Mouse (Mus musculus) MEL (cell line): ENCODE measurements at regions not wholly inside any gene's neighbourhood (a gene's known extent, or its start where the extent isn't known, plus 50 kb on each side); places are given as distances from the start of the nearest gene placed in this dataset.

Source experiments
- DNase-seq: peaks from one replicate; pipeline ENCODE4 v3.0.0; 2011; ENCODE audit warnings: low read depth, low spot score
- H3K27ac ChIP-seq: 2 replicates; pipeline ENCODE4 v1.5.1; 2012; ENCODE audit warnings: low read depth, mild to moderate bottlenecking, control low read depth, low read length, moderate library complexity; ENCODE audit not compliant: control insufficient read depth
- H3K27me3 ChIP-seq, 2 experiments: fragments of 150-350 bp in 1 of 2; sonication (generic) in 1 of 2; 2 replicates each; pipeline ENCODE4 v1.6.1; 2012; ENCODE audit warnings: low read length in 2 of 2, mild to moderate bottlenecking in 2 of 2, improper control_type of control experiment in 1 of 2, moderate library complexity in 1 of 2; ENCODE audit not compliant: insufficient read depth in 2 of 2, control insufficient read depth in 1 of 2
- H3K36me3 ChIP-seq, 2 experiments: 2 replicates each; pipeline ENCODE4 v1.6.1; 2012 to 2014; ENCODE audit warnings: low read length in 2 of 2, improper control_type of control experiment in 1 of 2, inconsistent platforms in 1 of 2, mild to moderate bottlenecking in 1 of 2; ENCODE audit not compliant: insufficient read depth in 2 of 2, control insufficient read depth in 1 of 2
- H3K4me1 ChIP-seq, 2 experiments: fragments of 150-350 bp in 1 of 2; sonication (generic) in 1 of 2; 2 replicates each; pipeline ENCODE4 v1.6.1; 2012; ENCODE audit warnings: low read length in 2 of 2, improper control_type of control experiment in 1 of 2, mild to moderate bottlenecking in 1 of 2; ENCODE audit not compliant: insufficient read depth in 2 of 2, control insufficient read depth in 1 of 2
- H3K4me3 ChIP-seq, 2 experiments: fragments of 150-350 bp in 1 of 2; sonication (generic) in 1 of 2; 2 replicates each; pipeline ENCODE4 v1.5.1; 2012; ENCODE audit warnings: low read depth in 2 of 2, low read length in 2 of 2, mild to moderate bottlenecking in 2 of 2, moderate library complexity in 2 of 2, control low read depth in 1 of 2, improper control_type of control experiment in 1 of 2; ENCODE audit not compliant: control insufficient read depth in 1 of 2, insufficient read depth in 1 of 2
- H3K79me2 ChIP-seq: 2 replicates; pipeline ENCODE4 v1.6.1; 2012; ENCODE audit warnings: mild to moderate bottlenecking, low read length, moderate library complexity; ENCODE audit not compliant: control insufficient read depth, poor library complexity, insufficient read depth
- H3K9ac ChIP-seq: 2 replicates; pipeline ENCODE4 v1.6.1; 2012; ENCODE audit warnings: low read depth, mild to moderate bottlenecking, control low read depth, low read length, moderate library complexity; ENCODE audit not compliant: control insufficient read depth, poor library complexity, severe bottlenecking
- H3K9me3 ChIP-seq: fragments of 150-350 bp; sonication (generic); replicated peaks from 2 replicates; pipeline ENCODE4 v1.6.1; 2012; ENCODE audit warnings: mild to moderate bottlenecking, low read length, improper control_type of control experiment, moderate library complexity; ENCODE audit not compliant: insufficient read depth
- BHLHE40 ChIP-seq: IDR thresholded peaks from 2 replicates; pipeline ENCODE4 v1.6.1; 2012; ENCODE audit warnings: low read depth, mild to moderate bottlenecking, inconsistent platforms, low read length, improper control_type of control experiment, borderline replicate concordance
- CHD2 ChIP-seq: IDR thresholded peaks from 2 replicates; pipeline ENCODE4 v1.6.1; 2011; ENCODE audit warnings: low read length, improper control_type of control experiment
- CTCF ChIP-seq, 3 experiments: IDR thresholded peaks in 2 of 3; conservative IDR thresholded peaks in 1 of 3; 2 replicates each; pipeline ENCODE4 v1.5.1; 2011 to 2012; ENCODE audit warnings: low read length in 3 of 3, low read depth in 2 of 3, mild to moderate bottlenecking in 2 of 3, improper control_type of control experiment in 1 of 3, inconsistent platforms in 1 of 3, mixed read lengths in 1 of 3, moderate library complexity in 1 of 3; ENCODE audit not compliant: control insufficient read depth in 1 of 3, insufficient read depth in 1 of 3, poor library complexity in 1 of 3, severe bottlenecking in 1 of 3
- E2F4 ChIP-seq: IDR thresholded peaks from 2 replicates; pipeline ENCODE4 v1.6.1; 2011; ENCODE audit warnings: low read depth, low read length, improper control_type of control experiment, borderline replicate concordance
- EP300 ChIP-seq, 2 experiments: IDR thresholded peaks; 2 replicates each; pipeline ENCODE4 v1.6.1; 2011; ENCODE audit warnings: improper control_type of control experiment in 2 of 2, low read length in 2 of 2, low read depth in 1 of 2, mild to moderate bottlenecking in 1 of 2
- ETS1 ChIP-seq: IDR thresholded peaks from 2 replicates; pipeline ENCODE4 v1.6.1; 2012; ENCODE audit warnings: low read depth, mild to moderate bottlenecking, inconsistent platforms, low read length, improper control_type of control experiment, moderate library complexity
- HCFC1 ChIP-seq: IDR thresholded peaks from 2 replicates; pipeline ENCODE4 v1.6.1; 2012; ENCODE audit warnings: low read depth, mild to moderate bottlenecking, inconsistent platforms, low read length, improper control_type of control experiment, moderate library complexity
- KAT2A ChIP-seq: conservative IDR thresholded peaks from 2 replicates; pipeline ENCODE4 v1.6.1; 2012; ENCODE audit warnings: low read depth, low read length, improper control_type of control experiment, inconsistent platforms
- MAFK ChIP-seq: IDR thresholded peaks from 2 replicates; pipeline ENCODE4 v1.6.1; 2011; ENCODE audit warnings: low read depth, mild to moderate bottlenecking, low read length, improper control_type of control experiment, borderline replicate concordance
- MAX ChIP-seq: IDR thresholded peaks from 2 replicates; pipeline ENCODE4 v1.6.1; 2011; ENCODE audit warnings: low read length, improper control_type of control experiment
- MAZ ChIP-seq: IDR thresholded peaks from 2 replicates; pipeline ENCODE4 v1.6.1; 2012; ENCODE audit warnings: low read depth, mild to moderate bottlenecking, inconsistent platforms, low read length, improper control_type of control experiment
- MEF2A ChIP-seq: IDR thresholded peaks from 2 replicates; pipeline ENCODE4 v1.6.1; 2014; ENCODE audit warnings: low read depth, mild to moderate bottlenecking, inconsistent platforms, low read length, improper control_type of control experiment; ENCODE audit not compliant: poor library complexity, insufficient replicate concordance, severe bottlenecking; ENCODE audit errors: extremely low read depth
- MXI1 ChIP-seq: IDR thresholded peaks from 2 replicates; pipeline ENCODE4 v1.6.1; 2011; ENCODE audit warnings: mild to moderate bottlenecking, low read depth, low read length, improper control_type of control experiment
- NELFE ChIP-seq: IDR thresholded peaks from 2 replicates; pipeline ENCODE4 v1.6.1; 2011; ENCODE audit warnings: low read depth, low read length, improper control_type of control experiment
- NRF1 ChIP-seq: IDR thresholded peaks from 2 replicates; pipeline ENCODE4 v1.6.1; 2014; ENCODE audit warnings: low read depth, mild to moderate bottlenecking, inconsistent platforms, low read length, improper control_type of control experiment, moderate library complexity; ENCODE audit not compliant: poor library complexity, insufficient read depth, severe bottlenecking
- POLR2A ChIP-seq, 2 experiments: IDR thresholded peaks; 2 replicates each; pipeline ENCODE4 v1.6.1; 2011 to 2012; ENCODE audit warnings: low read length in 2 of 2, mild to moderate bottlenecking in 2 of 2, control low read depth in 1 of 2, improper control_type of control experiment in 1 of 2, low read depth in 1 of 2, moderate library complexity in 1 of 2; ENCODE audit not compliant: control insufficient read depth in 1 of 2, insufficient read depth in 1 of 2, poor library complexity in 1 of 2
- POLR2AphosphoS2 ChIP-seq: IDR thresholded peaks from 2 replicates; pipeline ENCODE4 v1.6.1; 2011; ENCODE audit warnings: low read length, improper control_type of control experiment
- POLR2AphosphoS5 ChIP-seq: IDR thresholded peaks from 2 replicates; pipeline ENCODE4 v1.6.1; 2012; ENCODE audit warnings: low read depth, borderline replicate concordance, mild to moderate bottlenecking, inconsistent platforms, low read length, moderate library complexity, mixed read lengths
- RAD21 ChIP-seq: IDR thresholded peaks from 2 replicates; pipeline ENCODE4 v1.6.1; 2011; ENCODE audit warnings: mild to moderate bottlenecking, low read depth, low read length, improper control_type of control experiment
- SIN3A ChIP-seq: IDR thresholded peaks from 2 replicates; pipeline ENCODE4 v1.6.1; 2012; ENCODE audit warnings: low read length, improper control_type of control experiment, inconsistent platforms
- TAL1 ChIP-seq: IDR thresholded peaks from 2 replicates; pipeline ENCODE4 v1.6.1; 2012; ENCODE audit warnings: mild to moderate bottlenecking, inconsistent platforms, low read length, moderate library complexity, mixed read lengths
- TBP ChIP-seq: IDR thresholded peaks from 2 replicates; pipeline ENCODE4 v1.8.0; 2011; ENCODE audit warnings: low read depth, low read length, improper control_type of control experiment
- TCF12 ChIP-seq: IDR thresholded peaks from 2 replicates; pipeline ENCODE4 v1.6.1; 2014; ENCODE audit warnings: low read depth, mild to moderate bottlenecking, inconsistent platforms, low read length, improper control_type of control experiment, moderate library complexity
- UBTF ChIP-seq: IDR thresholded peaks from 2 replicates; pipeline ENCODE4 v1.6.1; 2012; ENCODE audit warnings: low read depth, mild to moderate bottlenecking, inconsistent platforms, low read length, improper control_type of control experiment, moderate library complexity, borderline replicate concordance; ENCODE audit not compliant: insufficient read depth
- USF1 ChIP-seq: IDR thresholded peaks from 2 replicates; pipeline ENCODE4 v1.6.1; 2014; ENCODE audit warnings: low read depth, mild to moderate bottlenecking, inconsistent platforms, low read length, improper control_type of control experiment, moderate library complexity
- USF2 ChIP-seq, 2 experiments: IDR thresholded peaks; 2 replicates each; pipeline ENCODE4 v1.6.1; 2011 to 2012; ENCODE audit warnings: improper control_type of control experiment in 2 of 2, low read length in 2 of 2, borderline replicate concordance in 1 of 2, inconsistent platforms in 1 of 2, low read depth in 1 of 2, mild to moderate bottlenecking in 1 of 2; ENCODE audit not compliant: insufficient read depth in 1 of 2

GRCm38 (mm10) chr1:121250686-121251085 lies 81.7 kb downstream of the Insig2 start:
- Histone ChIP-seq H3K36me3 (no peaks in the 10 kb centered on the region), H3K27me3 (no peaks in the 10 kb centered on the region), H3K9me3 (no peaks in the 10 kb centered on the region), H3K79me2 (no peaks in the 10 kb centered on the region), H3K27ac (no peak overlapping the region), H3K4me1 (no peaks in the 10 kb centered on the region), H3K9ac (no peak overlapping the region), H3K4me3 (no peak overlapping the region)
- TF ChIP-seq EP300 (IDR thresholded peaks at IDR 0.05; ENCODE audit: low read depth in 1 of 2, low read length in 2 of 2) (no peak), NRF1 (no peak), TCF12 (no peak), TAL1 (no peak), TBP (no peak), ETS1 (no peak), KAT2A (no peak), HCFC1 (no peak), MAFK (no peak), MAZ (no peak), MAX (no peak)
- no peak for DNase-seq

DNA sequence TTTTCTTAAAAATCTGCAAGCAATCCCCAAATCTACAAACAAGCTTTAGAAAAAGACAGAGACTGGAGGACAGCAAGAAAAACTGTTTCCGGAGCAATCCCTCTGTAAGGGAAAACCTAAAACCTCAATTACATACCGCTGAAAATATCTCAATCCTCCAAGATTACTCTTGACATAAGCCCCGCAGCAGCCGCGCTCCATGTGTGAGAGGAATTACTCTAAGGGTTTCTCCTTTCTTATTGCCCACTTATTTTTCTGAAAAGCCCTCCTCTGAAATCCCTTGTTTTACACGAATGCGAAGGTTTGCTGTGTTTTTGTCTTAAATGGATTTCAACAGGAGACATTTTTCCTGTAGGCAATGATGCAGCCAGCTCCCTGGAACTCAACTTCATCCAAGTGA lies 80.3 kb downstream of the Insig2 start:
- no peak for TF ChIP-seq MEF2A
- TF ChIP-seq KAT2A, result no peak
- TF ChIP-seq BHLHE40, result no peak
- TF ChIP-seq POLR2A (IDR thresholded peaks at IDR 0.05; ENCODE audit: control insufficient read depth in 1 of 2, insufficient read depth in 1 of 2, low read depth in 1 of 2, low read length in 2 of 2, poor library complexity in 1 of 2), result no peak
- no peak for TF ChIP-seq HCFC1
- no peak for TF ChIP-seq RAD21
- no peak for TF ChIP-seq TAL1
- no peak for TF ChIP-seq E2F4
- no peak for TF ChIP-seq NRF1
- TF ChIP-seq TBP, result no peak
- TF ChIP-seq MAFK, result no peak
- no peaks in the 10 kb centered on the region for H3K4me1 ChIP-seq
- DNase-seq, result no peak
- H3K27ac ChIP-seq, result no peak overlapping the region
- no peak overlapping the region for H3K4me3 ChIP-seq
- H3K79me2 ChIP-seq, result no peaks in the 10 kb centered on the region
- H3K9me3 ChIP-seq, result no peaks in the 10 kb centered on the region
- no peaks in the 10 kb centered on the region for H3K27me3 ChIP-seq
- H3K9ac ChIP-seq, result no peak overlapping the region
- no peaks in the 10 kb centered on the region for H3K36me3 ChIP-seq

GRCm38 (mm10) chr1:121254196-121254595 lies 78.2 kb downstream of the Insig2 start:
- Histone ChIP-seq H3K4me3 (no peak overlapping the region), H3K27me3 (no peaks in the 10 kb centered on the region), H3K27ac (no peak overlapping the region), H3K9me3 (no peaks in the 10 kb centered on the region), H3K9ac (no peak overlapping the region), H3K4me1 (no peaks in the 10 kb centered on the region), H3K36me3 (no peaks in the 10 kb centered on the region), H3K79me2 (no peaks in the 10 kb centered on the region)
- DNase-seq, result no peak
- TF ChIP-seq USF2 (IDR thresholded peaks at IDR 0.05; ENCODE audit: borderline replicate concordance in 1 of 2, insufficient read depth in 1 of 2, low read depth in 1 of 2, low read length in 2 of 2) (no peak), USF1 (no peak), MAFK (no peak), MXI1 (no peak), POLR2AphosphoS2 (no peak), CTCF (IDR thresholded peaks at IDR 0.05 in 2 of 3, conservative IDR thresholded peaks at IDR 0.05 in 1 of 3; ENCODE audit: control insufficient read depth in 1 of 3, insufficient read depth in 1 of 3, low read depth in 2 of 3, low read length in 3 of 3, poor library complexity in 1 of 3, severe bottlenecking in 1 of 3) (no peak), NELFE (no peak), POLR2AphosphoS5 (no peak), MAX (no peak), UBTF (no peak), NRF1 (no peak), SIN3A (no peak), KAT2A (no peak), HCFC1 (no peak), CHD2 (no peak), TCF12 (no peak)
